Mouse (Mus musculus) left cerebral cortex, adult 11 months (tissue): ENCODE measurements around the gene Tubg2.

Source experiments
- DNase-seq: peaks from one replicate; pipeline ENCODE4 v3.0.0; 2022; ENCODE audit warnings: low spot score

Gene Tubg2

DNA sequence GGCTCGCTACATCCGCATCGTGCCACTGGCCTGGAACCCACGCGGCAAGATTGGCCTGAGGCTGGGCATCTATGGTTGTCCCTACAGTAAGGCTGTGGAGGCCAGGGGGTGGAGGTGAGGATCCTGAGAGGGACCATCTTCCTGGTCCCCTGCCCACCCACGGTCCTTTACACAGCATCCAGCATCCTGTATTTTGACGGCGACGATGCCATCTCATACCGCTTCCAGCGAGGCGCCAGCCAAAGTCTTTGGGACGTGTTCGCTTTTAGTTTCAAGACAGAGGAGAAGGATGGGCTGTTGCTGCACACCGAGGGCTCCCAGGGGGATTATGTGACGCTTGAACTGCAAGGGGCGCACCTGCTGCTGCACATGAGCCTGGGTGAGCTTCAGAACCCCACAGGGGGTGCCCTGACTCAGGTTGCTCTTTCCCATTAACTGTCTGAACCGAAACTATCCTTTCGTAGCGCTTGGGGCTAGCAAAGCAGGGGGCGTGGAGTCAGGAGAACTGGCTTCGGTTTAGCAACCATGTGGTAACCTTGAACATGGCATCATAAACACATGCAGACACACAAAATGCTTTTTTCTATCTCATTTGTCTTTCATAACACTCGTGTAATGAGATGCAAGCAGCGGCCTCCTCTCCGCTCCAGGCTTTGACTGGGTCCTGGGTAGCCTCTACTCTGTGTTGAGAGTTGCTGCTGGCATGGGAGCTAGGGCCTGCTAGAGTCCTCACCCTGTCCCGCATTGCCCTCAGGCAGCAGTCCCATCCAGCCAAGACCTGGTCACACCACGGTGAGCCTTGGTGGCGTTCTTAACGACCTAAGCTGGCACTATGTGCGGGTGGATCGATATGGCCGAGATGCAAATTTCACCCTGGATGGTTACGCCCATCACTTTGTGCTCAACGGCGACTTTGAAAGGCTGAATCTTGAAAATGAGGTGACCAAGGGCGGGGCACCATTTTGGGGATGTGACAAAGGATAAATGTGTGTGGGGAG, 22.7 kb downstream of the Tubg2 start:
- no peak for DNase-seq

GRCm38 (mm10) chr11:101179306-101179705, 23.6 kb downstream of the Tubg2 start:
- DNase-seq = no peak

GRCm38 (mm10) chr11:101180261-101180660, 24.6 kb downstream of the Tubg2 start:
- no peak for DNase-seq

GRCm38 (mm10) chr11:101180846-101181740, 25.4 kb downstream of the Tubg2 start:
- DNase-seq = no peak

GRCm38 (mm10) chr11:101181961-101182360, 26.3 kb downstream of the Tubg2 start:
- DNase-seq = no peak

- DNase-seq = no peak
Observed at GRCm38 (mm10) chr11:101182771-101183517, 27.2 kb downstream of the Tubg2 start.

GRCm38 (mm10) chr11:101184984-101185383, 29.3 kb downstream of the Tubg2 start:
- no peak for DNase-seq

DNA sequence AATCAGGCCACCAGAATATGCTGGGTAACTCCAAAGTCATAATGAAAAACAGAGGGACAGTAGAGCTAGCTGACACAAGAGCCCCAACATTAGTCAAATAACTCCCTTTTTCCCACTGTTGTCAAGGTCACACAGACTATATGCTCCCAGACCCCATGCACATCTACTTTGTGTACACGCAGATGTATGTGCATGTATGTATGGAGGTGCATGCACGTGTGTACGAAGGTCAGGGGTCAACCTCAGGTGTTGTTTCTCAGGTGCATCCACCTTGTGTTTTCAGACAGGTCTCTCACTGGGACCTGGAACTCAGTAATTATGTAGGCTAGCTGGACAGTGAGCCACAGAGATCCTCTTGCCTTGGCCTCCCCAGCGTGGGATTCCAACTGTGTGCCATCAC, 29.7 kb downstream of the Tubg2 start:
- no peak for DNase-seq

- DNase-seq = no peak
Observed at GRCm38 (mm10) chr11:101186526-101187247, 31.0 kb downstream of the Tubg2 start.

GRCm38 (mm10) chr11:101187541-101187940, 31.8 kb downstream of the Tubg2 start:
- no peak for DNase-seq

DNA sequence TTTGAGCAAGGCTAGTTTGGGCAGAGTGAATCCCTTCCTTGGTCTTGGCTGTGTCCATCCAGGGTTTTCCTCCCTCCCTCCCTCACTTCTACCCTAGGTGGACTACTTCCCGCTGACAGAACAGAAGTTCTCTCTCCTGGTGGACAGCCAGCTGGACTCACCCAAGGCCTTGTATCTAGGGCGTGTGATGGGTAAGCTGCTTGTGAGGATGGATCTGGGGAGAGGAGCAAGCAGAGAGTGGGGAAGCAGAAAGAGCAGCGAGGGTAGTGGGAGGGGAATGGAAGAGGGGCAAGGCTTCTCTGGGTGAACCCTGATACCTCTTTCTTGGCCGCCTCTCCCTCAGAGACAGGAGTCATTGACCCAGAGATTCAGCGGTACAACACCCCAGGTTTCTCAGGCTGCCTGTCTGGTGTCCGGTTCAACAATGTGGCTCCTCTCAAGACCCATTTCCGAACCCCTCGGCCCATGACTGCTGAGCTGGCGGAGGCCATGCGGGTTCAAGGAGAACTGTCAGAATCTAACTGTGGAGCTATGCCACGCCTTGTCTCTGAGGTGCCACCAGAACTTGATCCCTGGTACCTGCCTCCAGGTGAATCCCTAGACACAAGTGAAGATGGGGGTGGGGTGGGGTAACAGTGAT, 32.6 kb downstream of the Tubg2 start:
- no peak for DNase-seq

- DNase-seq = no peak
Observed at GRCm38 (mm10) chr11:101189495-101190180, 33.9 kb downstream of the Tubg2 start.

- no peak for DNase-seq
Observed at GRCm38 (mm10) chr11:101190181-101190912, 34.6 kb downstream of the Tubg2 start.

- DNase-seq = no peak
Observed at GRCm38 (mm10) chr11:101190913-101191907, 35.5 kb downstream of the Tubg2 start.

DNA sequence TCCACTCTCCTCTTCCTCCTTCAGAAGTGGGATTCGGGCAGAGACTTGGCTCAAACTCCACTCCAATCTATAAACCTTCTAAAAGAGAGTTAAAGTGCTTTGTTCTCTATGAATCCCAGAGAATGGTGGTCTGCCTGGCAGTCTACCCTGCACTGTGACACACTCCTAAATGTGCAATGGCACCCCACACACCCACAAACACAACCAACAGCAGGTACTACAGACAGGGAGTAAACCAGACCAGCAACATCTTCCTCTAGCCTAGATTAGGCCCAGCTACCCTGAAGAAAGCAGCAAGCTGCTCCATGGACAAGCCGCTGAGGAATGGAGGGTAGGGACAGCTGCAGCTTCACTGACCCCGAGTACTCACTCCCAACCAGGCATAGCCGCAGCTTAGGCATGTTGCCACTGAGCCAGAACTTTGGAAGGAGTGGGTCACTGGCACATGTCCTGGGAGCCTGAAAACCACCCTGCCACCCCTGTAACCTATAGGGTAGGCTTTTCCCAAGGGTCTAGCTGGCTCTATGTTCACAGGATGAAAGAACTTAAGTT, 36.3 kb downstream of the Tubg2 start:
- no peak for DNase-seq

GRCm38 (mm10) chr11:101192646-101193045, 36.9 kb downstream of the Tubg2 start:
- DNase-seq = no peak

DNA sequence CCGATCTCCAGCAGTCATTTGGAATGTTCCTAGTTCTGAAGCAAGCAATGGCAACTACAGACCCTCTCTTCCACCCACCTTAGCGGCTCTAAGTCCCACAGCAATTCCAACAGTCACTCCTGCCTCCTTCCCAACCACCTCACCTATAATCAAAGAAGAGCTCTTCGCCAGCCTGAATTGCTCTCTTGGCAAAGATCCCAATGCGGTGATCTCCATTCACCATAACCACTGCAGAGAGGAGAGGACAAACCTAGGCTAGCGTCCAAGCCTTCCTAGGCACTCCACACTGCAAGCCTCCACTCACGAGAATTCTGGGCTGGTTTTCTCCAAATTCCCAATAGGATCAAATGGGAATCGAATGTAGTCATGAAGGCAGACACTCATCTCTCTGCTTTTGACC, 37.4 kb downstream of the Tubg2 start:
- DNase-seq = no peak

DNA sequence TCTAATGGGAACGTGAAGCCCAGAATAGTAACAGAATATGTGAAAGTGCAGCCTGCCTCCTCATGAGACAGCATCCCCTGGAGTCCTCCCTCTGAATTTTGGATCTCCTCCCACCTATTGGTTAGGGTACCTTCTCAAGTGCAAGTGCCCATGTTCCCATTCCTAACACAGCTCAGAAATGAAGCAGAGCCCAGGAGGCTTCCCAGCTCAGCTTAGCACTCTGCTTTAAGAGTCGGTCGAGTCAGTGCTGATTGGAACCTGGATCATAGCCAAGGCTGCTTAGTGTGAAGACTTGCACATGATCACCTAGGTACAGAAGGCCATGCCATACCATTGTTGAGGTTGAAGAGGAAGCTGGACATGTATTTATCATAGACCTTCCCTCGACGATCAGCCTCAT, 38.4 kb downstream of the Tubg2 start:
- DNase-seq = no peak
